Mouse (Mus musculus) spleen, postnatal 10 days (tissue): ENCODE data around the gene Olig2.

Source experiments
- DNase-seq, 2 experiments: peaks; one replicate each; pipeline ENCODE4 v3.0.0; 2021 to 2022; ENCODE audit warnings: low spot score in 2 of 2

The Olig2 gene

GRCm38 (mm10) chr16:91270982-91271549 is 45.8 kb downstream of the Olig2 start:
- no peak for DNase-seq

GRCm38 (mm10) chr16:91271634-91272033 is 46.4 kb downstream of the Olig2 start:
- no peak for DNase-seq
